Mouse (Mus musculus) kidney, adult 10 weeks (tissue): ENCODE results near the gene Keap1. TPM values are rescaled to one million over a fixed set of nuclear protein-coding genes. Genes with fewer than 3 reads are reported as not detected.

Experiments used
- polyA plus RNA-seq: library from polyadenylated mRNA; stranded (reverse); fragments of 350-450 nt; fragmentation: Illumina TruSeq; extraction: RNeasy Lipid Tissue Mini Kit (QIAGEN cat#74804); gene quantifications from one replicate; pipeline ENCODE4 v1.2.3, GENCODE M21; 2014; ENCODE audit warnings: low read depth, low replicate concordance

Keap1 gene
- polyA plus RNA-seq: 7.0 TPM

GRCm38 (mm10) chr9:21238733-21239464 is at the start of gene Keap1:
Gene Keap1 (minus strand): TSS chr9:21239361.

DNA sequence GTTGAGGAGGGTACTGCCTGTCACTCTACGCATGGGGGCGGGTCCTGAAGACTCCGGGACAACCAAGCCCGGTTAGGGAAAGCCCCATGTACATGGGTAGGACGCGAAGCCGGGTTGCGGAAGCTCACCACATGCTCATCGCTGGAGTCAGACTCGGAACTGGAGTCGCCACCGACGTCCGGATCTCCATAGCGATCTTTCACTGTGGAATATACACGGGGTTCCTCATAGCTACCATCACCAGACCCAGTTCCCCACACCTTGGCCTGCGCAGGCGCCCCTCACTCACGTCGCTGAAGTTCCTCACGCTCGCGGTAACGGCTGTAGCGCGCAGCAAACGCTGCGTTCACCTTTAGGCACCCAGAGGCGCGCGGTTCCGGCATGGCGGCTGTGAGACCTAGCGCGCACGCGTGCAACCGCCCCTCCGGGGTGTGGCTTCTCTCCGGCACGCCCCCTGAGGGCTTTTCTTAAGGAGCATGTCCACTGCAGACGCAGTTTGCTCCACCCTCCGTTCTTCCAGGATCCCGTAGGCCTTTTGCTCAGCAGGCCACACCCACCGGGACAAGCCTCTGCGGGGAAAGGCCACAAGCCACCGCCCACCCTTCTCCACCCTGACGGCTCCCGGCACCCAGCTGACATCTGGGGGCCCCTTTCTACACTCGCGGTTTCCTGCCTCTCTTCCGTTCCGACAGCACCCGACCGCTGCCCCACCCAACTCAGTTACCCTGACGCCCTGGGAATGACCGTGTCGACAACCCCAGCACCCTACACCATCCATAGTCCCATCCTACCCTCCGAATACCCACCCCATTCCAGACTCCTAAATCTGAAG is 48.6 kb upstream of the Keap1 start, which contains the start of gene Kri1:
Kri1 (minus strand) TSS at position 399 of the 832 bp plus-strand sequence.

DNA sequence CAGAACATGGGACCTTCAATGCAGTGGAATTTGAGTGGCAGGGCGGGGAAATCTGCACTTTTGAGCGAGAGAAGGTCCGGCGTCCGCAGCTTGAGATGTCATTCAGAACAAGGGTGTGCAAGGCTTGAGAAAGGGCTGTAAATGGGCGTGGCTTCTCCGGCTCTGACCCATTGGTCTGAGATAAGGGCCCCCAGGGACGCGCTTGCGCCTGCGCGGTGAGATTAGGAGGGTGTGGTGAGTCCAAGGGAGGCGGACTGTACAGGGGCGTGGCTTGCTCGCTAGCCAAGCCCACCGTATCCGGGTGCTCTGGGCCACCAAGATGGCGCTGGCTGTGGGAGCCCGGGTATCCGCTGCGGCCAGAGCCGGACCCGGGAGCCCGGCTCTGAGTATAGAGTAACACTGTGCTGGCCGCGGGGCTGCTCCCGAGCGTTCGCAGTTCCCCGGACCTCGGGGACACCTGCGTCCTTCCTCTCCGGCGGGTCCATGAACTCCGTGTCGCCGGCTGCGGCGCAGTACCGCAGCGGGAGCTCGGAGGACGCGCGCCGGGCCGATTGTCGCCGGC is 25.9 kb upstream of the Keap1 start, which contains the start of gene Atg4d:
Atg4d (plus strand) TSS at position 294 of the 562 bp plus-strand sequence.

GRCm38 (mm10) chr9:21248326-21248725 is 9.2 kb upstream of the Keap1 start, which contains the start of gene S1pr5:
Gene S1pr5 (minus strand): TSS chr9:21248443.

Other genes with a start within 250 kb of the Keap1 start
- 0.40 TPM for gene Mrpl4, start 236.6 kb downstream of the Keap1 start, polyA plus RNA-seq
- gene Icam1, start 223.4 kb downstream of the Keap1 start, polyA plus RNA-seq: 5.3 TPM
- not detected for gene Icam4, start 210.0 kb downstream of the Keap1 start, polyA plus RNA-seq
- gene Icam5, start 207.3 kb downstream of the Keap1 start, polyA plus RNA-seq: not detected
- gene Zglp1, start 172.3 kb downstream of the Keap1 start, polyA plus RNA-seq: not detected
- not detected for gene Gm49373, start 166.3 kb downstream of the Keap1 start, polyA plus RNA-seq
- 0.69 TPM for gene Fdx1l, start 165.7 kb downstream of the Keap1 start, polyA plus RNA-seq
- gene Gm38431, start 147.4 kb downstream of the Keap1 start, polyA plus RNA-seq: 0.73 TPM
- gene Raver1, start 147.4 kb downstream of the Keap1 start, polyA plus RNA-seq: 4.5 TPM
- 2.0 TPM for gene Tyk2, start 108.1 kb downstream of the Keap1 start, polyA plus RNA-seq
- gene Cdc37, start 89.4 kb downstream of the Keap1 start, polyA plus RNA-seq: 9.0 TPM
- 0.93 TPM for gene Pde4a, start 73.6 kb downstream of the Keap1 start, polyA plus RNA-seq
- gene S1pr5, start 9.1 kb upstream of the Keap1 start, polyA plus RNA-seq: not detected
- gene Atg4d, start 25.9 kb upstream of the Keap1 start, polyA plus RNA-seq: 1.3 TPM
- gene Kri1, start 48.6 kb upstream of the Keap1 start, polyA plus RNA-seq: 3.3 TPM
- gene Cdkn2d, start 52.0 kb upstream of the Keap1 start, polyA plus RNA-seq: 3.2 TPM
- 3.4 TPM for gene Ap1m2, start 73.0 kb upstream of the Keap1 start, polyA plus RNA-seq
- 13.9 TPM for gene Slc44a2, start 81.3 kb upstream of the Keap1 start, polyA plus RNA-seq
- gene Ilf3, start 128.5 kb upstream of the Keap1 start, polyA plus RNA-seq: 12.2 TPM
- not detected for gene Qtrt1, start 172.5 kb upstream of the Keap1 start, polyA plus RNA-seq
- 17.1 TPM for gene Dnm2, start 185.5 kb upstream of the Keap1 start, polyA plus RNA-seq